Mouse (Mus musculus) myocyte (in vitro differentiated cells): Measurements from ENCODE around the gene Ncor2. TPM values are rescaled to one million over a fixed set of nuclear protein-coding genes. Genes with fewer than 3 reads are reported as not detected.
A peak's percentile ranks its signal among the peaks of the same experiment; 100 is the strongest.

Experiments used
- H3K27me3 ChIP-seq: one replicate; pipeline ENCODE4 v1.6.1; 2011; ENCODE audit not compliant: control insufficient read depth, insufficient read depth, insufficient read length
- H3K36me3 ChIP-seq: one replicate; pipeline ENCODE4 v1.6.1; 2011; ENCODE audit not compliant: control insufficient read depth, insufficient read depth
- H3K4me2 ChIP-seq: one replicate; pipeline ENCODE4 v1.6.1; 2011; ENCODE audit warnings: low read depth, control low read depth
- H3K4me3 ChIP-seq: one replicate; pipeline ENCODE4 v1.5.1; 2011; ENCODE audit warnings: mild to moderate bottlenecking, control low read depth, moderate library complexity
- H3K79me2 ChIP-seq: one replicate; pipeline ENCODE4 v1.6.1; 2011; ENCODE audit not compliant: control insufficient read depth, insufficient read depth
- H3ac ChIP-seq: one replicate; pipeline ENCODE4 v1.6.1; 2011; ENCODE audit not compliant: control insufficient read depth, insufficient read length
- CEBPB ChIP-seq: IDR thresholded peaks from 2 replicates; pipeline ENCODE4 v1.6.1; 2011; ENCODE audit warnings: mild to moderate bottlenecking, moderate library complexity; ENCODE audit not compliant: poor library complexity, insufficient read depth, severe bottlenecking
- E2F4 ChIP-seq: IDR thresholded peaks from one replicate; pipeline ENCODE4 v1.6.1; 2011; ENCODE audit warnings: mild to moderate bottlenecking, control low read depth, moderate library complexity; ENCODE audit not compliant: insufficient read depth
- MAX ChIP-seq: IDR thresholded peaks from one replicate; pipeline ENCODE4 v1.6.1; 2011; ENCODE audit warnings: low read depth, mild to moderate bottlenecking, control low read depth
- MYOD1 ChIP-seq, 3 experiments: IDR thresholded peaks; one replicate each; pipeline ENCODE4 v1.6.1; 2011; ENCODE audit warnings: control low read depth in 2 of 3, low read depth in 2 of 3, mild to moderate bottlenecking in 2 of 3, moderate library complexity in 1 of 3; ENCODE audit not compliant: insufficient read length in 2 of 3, control insufficient read depth in 1 of 3
- MYOG ChIP-seq, 3 experiments: IDR thresholded peaks; one replicate each; pipeline ENCODE4 v1.6.1; 2011; ENCODE audit warnings: control low read depth in 2 of 3, low read depth in 2 of 3, mild to moderate bottlenecking in 2 of 3; ENCODE audit not compliant: insufficient read length in 2 of 3, control insufficient read depth in 1 of 3, insufficient read depth in 1 of 3
- POLR2A ChIP-seq: IDR thresholded peaks from one replicate; pipeline ENCODE4 v1.6.1; 2011; ENCODE audit warnings: low read depth, mild to moderate bottlenecking, control low read depth, moderate library complexity; ENCODE audit not compliant: insufficient read length
- POLR2AphosphoS2 ChIP-seq: IDR thresholded peaks from one replicate; pipeline ENCODE4 v1.6.1; 2011; ENCODE audit warnings: low read depth, control low read depth; ENCODE audit not compliant: insufficient read length
- REST ChIP-seq: IDR thresholded peaks from one replicate; pipeline ENCODE4 v1.6.1; 2011; ENCODE audit warnings: mild to moderate bottlenecking, control low read depth, moderate library complexity; ENCODE audit not compliant: insufficient read depth, insufficient read length
- SRF ChIP-seq: IDR thresholded peaks from one replicate; pipeline ENCODE4 v1.6.1; 2011; ENCODE audit warnings: low read depth; ENCODE audit not compliant: control insufficient read depth, insufficient read length
- TCF12 ChIP-seq: IDR thresholded peaks from one replicate; pipeline ENCODE4 v1.6.1; 2011; ENCODE audit warnings: mild to moderate bottlenecking, control low read depth; ENCODE audit not compliant: poor library complexity, insufficient read depth, severe bottlenecking
- TCF3 ChIP-seq: IDR thresholded peaks from one replicate; pipeline ENCODE4 v1.6.1; 2011; ENCODE audit warnings: low read depth, control low read depth; ENCODE audit not compliant: insufficient read length
- USF1 ChIP-seq: IDR thresholded peaks from one replicate; pipeline ENCODE4 v1.6.1; 2011; ENCODE audit warnings: low read depth, mild to moderate bottlenecking, control low read depth, moderate library complexity
- polyA plus RNA-seq: library from polyadenylated mRNA; unstranded; fragments of >200 nt; fragmentation: generic; extraction: Trizol; gene quantifications from one replicate; pipeline ENCODE4 v1.2.1, GENCODE M21; 2012; ENCODE audit warnings: missing spikeins

Gene Ncor2
- polyA plus RNA-seq, 1 experiment: 127 TPM

DNA sequence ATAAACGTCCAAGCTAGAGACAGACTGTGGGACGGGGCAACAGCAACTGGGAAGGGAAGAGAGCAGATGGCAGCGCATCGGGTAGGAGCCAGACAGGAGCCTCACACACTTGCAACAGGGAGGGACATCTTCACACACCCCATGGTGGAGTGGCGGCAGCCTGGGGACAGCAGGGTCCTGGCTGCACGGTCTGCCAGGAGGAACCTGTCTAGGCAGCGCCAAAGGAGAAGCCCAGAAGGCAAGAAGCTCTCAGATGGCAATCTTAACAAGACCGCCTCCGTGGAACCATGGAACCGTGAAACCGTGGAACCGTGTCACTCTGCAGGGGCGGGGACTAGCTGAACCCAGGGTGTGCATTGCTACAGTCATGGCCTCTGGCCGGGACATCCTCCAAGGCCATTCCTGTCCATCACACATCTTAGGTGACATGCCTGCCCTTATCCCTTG is 50.1 kb downstream of the Ncor2 start:
- Histone ChIP-seq H3K36me3 (no peaks in the 10 kb centered on the region), H3K27me3 (no peaks in the 10 kb centered on the region), H3K4me3 (no peak overlapping the region), H3ac (no peak overlapping the region), H3K79me2 (peaks cover 100% of the 10 kb centered on the region), H3K4me2 (no peak overlapping the region)
- TF ChIP-seq MYOD1 (IDR thresholded peaks at IDR 0.05; ENCODE audit: control insufficient read depth in 1 of 3, insufficient read length in 2 of 3, low read depth in 2 of 3): peak in 2 of 3 experiments; percentile 37 to 55
- TF ChIP-seq CEBPB: no peak
- TF ChIP-seq USF1: no peak
- TF ChIP-seq MYOG (IDR thresholded peaks at IDR 0.05; ENCODE audit: control insufficient read depth in 1 of 3, insufficient read depth in 1 of 3, insufficient read length in 2 of 3, low read depth in 2 of 3): peak in 1 of 3 experiments; percentile 46
- no peak for TF ChIP-seq POLR2A
- TF ChIP-seq SRF: no peak
- TF ChIP-seq REST: no peak

DNA sequence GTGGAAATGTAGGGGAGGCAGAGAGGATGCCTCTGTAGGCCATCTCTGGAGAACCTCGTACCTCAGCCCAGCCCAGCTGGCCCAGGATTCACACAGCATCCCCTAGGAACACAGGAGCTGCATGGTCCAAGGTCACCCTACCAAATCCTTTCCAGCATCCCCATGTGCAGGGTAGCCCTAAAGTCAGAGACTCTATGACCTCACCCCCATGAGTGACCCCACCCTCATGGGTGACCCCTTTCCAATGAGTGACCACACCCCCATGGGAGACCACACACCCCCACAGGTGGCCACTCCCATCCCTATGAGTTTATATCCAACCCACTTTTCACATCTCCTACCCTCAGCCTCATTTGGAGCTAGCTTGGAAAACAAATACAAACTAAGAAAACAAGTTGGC is 51.1 kb downstream of the Ncor2 start:
- Histone ChIP-seq H3K36me3 (no peaks in the 10 kb centered on the region), H3K27me3 (no peaks in the 10 kb centered on the region), H3ac (no peak overlapping the region), H3K79me2 (peaks cover 99% of the 10 kb centered on the region), H3K4me2 (no peak overlapping the region), H3K4me3 (no peak overlapping the region)
- TF ChIP-seq POLR2AphosphoS2 (no peak), CEBPB (no peak), POLR2A (no peak), TCF3 (no peak), SRF (no peak), MAX (no peak), TCF12 (no peak), E2F4 (no peak), MYOD1 (IDR thresholded peaks at IDR 0.05; ENCODE audit: control insufficient read depth in 1 of 3, insufficient read length in 2 of 3, low read depth in 2 of 3) (no peak), USF1 (no peak)

GRCm38 (mm10) chr5:125127426-125127825 is 51.6 kb downstream of the Ncor2 start:
- H3K4me2 ChIP-seq: no peak overlapping the region
- peak; percentile 22 for TF ChIP-seq USF1
- TF ChIP-seq MYOG (IDR thresholded peaks at IDR 0.05; ENCODE audit: control insufficient read depth in 1 of 3, insufficient read depth in 1 of 3, insufficient read length in 2 of 3, low read depth in 2 of 3): peak in 2 of 3 experiments; percentile 24 to 56
- TF ChIP-seq MYOD1 (IDR thresholded peaks at IDR 0.05; ENCODE audit: control insufficient read depth in 1 of 3, insufficient read length in 2 of 3, low read depth in 2 of 3): peak in 2 of 3 experiments; percentile 7 to 68
- no peak for TF ChIP-seq CEBPB
- peaks cover 99% of the 10 kb centered on the region for H3K79me2 ChIP-seq
- H3K27me3 ChIP-seq: no peaks in the 10 kb centered on the region
- no peak overlapping the region for H3K4me3 ChIP-seq
- no peak overlapping the region for H3ac ChIP-seq
- H3K36me3 ChIP-seq: no peaks in the 10 kb centered on the region

GRCm38 (mm10) chr5:125125966-125126464 is 53.0 kb downstream of the Ncor2 start:
- H3K36me3 ChIP-seq: peaks cover under 1% of the 10 kb centered on the region
- H3K4me3 ChIP-seq: no peak overlapping the region
- no peak overlapping the region for H3ac ChIP-seq
- H3K79me2 ChIP-seq: peaks cover 99% of the 10 kb centered on the region
- H3K27me3 ChIP-seq: no peaks in the 10 kb centered on the region
- H3K4me2 ChIP-seq: no peak overlapping the region
- TF ChIP-seq E2F4: no peak
- no peak for TF ChIP-seq POLR2A

GRCm38 (mm10) chr5:125125219-125125618 is 53.8 kb downstream of the Ncor2 start:
- Histone ChIP-seq H3K4me2 (no peak overlapping the region), H3K36me3 (peaks cover 6% of the 10 kb centered on the region), H3K27me3 (no peaks in the 10 kb centered on the region), H3K4me3 (no peak overlapping the region), H3K79me2 (peaks cover 99% of the 10 kb centered on the region), H3ac (no peak overlapping the region)
- TF ChIP-seq POLR2A (no peak), REST (no peak), TCF12 (no peak), CEBPB (no peak), MAX (no peak), SRF (no peak), MYOG (IDR thresholded peaks at IDR 0.05; ENCODE audit: control insufficient read depth in 1 of 3, insufficient read depth in 1 of 3, insufficient read length in 2 of 3, low read depth in 2 of 3) (no peak), E2F4 (no peak), MYOD1 (IDR thresholded peaks at IDR 0.05; ENCODE audit: control insufficient read depth in 1 of 3, insufficient read length in 2 of 3, low read depth in 2 of 3) (no peak), POLR2AphosphoS2 (no peak), TCF3 (no peak), USF1 (no peak)
